Mouse (Mus musculus) thymus, postnatal 4 days (tissue): ENCODE data around the gene Olfr1359.

Source experiments
- DNase-seq: peaks from one replicate; pipeline ENCODE4 v3.0.0; 2021

Olfr1359 gene

DNA sequence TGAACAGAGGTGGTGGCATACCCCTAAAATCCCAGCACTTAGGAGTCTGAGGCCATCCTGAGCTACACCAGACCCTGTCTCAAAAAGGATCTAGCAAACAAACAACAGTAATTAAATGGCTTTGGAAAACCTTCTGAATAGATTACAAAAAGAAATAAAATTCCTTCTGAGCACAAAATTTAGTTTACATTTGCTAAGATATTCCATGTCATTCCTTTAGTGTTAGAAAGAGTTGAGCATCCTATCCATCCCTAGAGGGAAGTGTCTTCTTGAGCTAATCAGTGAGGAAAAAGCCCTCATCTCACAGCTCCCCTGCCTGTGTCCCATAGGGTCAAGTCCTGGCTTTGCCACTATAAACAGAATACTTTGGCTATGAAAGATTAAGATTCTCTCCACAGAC lies at the start of gene Olfr1359:
Gene Olfr1359, plus strand, starts transcription at position 301 of the 400 bp plus-strand sequence.
- no peak for DNase-seq

DNA sequence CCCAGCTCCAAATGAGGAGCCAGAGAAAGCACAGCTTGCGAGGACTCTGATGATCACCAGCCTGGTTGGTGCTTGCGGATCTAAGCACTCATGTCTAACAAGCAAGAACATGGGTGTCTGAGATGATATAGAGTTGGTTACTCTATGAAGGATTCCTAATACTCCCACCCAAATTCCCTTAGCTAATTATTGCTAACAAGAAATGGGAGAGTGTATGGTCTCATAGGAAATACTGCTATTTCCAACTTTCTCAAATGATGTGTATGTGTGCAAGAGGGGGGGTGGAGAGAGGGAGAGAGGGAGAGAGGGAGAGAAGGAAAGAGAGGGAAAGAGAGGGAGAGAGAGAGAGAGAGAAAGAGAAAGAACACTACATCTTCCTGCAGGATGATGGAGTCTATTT lies 34.6 kb upstream of the Olfr1359 start, which contains the start of gene Olfr1361:
Gene Olfr1361, minus strand, starts transcription at position 101 of the 400 bp plus-strand sequence.
- no peak for DNase-seq

DNA sequence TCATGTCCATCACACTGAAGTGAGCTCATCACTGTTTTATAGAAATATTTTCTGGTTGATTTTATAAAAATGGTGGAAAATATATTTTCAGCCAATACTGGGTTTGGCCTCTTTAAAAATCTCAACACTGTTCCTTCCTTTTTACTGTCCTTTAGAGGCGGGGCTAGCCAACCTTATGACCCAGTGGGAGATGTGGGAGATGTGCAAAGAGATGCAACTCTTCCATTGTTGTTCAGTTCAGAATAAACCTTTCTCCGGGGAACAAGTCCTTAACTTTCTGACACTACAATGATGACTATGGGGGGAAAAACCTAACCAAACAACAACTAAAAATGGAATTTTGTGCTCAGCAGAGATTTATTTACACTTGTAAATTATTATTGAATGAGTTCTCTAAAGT lies 20.6 kb upstream of the Olfr1359 start, which contains the start of gene Olfr1360:
Gene Olfr1360, minus strand, starts transcription at position 101 of the 400 bp plus-strand sequence.
- DNase-seq: no peak

DNA sequence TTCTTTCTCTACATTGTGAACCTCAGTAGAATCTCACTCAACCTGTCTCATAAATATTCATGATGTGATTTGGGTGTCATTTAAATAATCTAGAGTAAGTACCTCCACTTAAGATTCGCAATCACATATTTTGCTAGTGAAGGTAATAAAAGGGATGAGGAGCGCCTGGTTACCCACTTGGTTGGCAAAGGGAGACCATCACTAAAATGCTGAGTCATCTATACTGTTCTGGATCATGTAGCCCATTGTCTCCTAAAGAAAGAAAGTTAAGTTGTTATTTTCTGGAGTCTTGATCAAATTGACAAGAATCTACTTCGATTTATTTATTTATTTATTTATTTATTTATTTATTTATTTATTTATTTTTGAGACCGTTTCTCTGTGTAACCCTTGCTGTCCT lies 8.8 kb downstream of the Olfr1359 start:
- no peak for DNase-seq

DNA sequence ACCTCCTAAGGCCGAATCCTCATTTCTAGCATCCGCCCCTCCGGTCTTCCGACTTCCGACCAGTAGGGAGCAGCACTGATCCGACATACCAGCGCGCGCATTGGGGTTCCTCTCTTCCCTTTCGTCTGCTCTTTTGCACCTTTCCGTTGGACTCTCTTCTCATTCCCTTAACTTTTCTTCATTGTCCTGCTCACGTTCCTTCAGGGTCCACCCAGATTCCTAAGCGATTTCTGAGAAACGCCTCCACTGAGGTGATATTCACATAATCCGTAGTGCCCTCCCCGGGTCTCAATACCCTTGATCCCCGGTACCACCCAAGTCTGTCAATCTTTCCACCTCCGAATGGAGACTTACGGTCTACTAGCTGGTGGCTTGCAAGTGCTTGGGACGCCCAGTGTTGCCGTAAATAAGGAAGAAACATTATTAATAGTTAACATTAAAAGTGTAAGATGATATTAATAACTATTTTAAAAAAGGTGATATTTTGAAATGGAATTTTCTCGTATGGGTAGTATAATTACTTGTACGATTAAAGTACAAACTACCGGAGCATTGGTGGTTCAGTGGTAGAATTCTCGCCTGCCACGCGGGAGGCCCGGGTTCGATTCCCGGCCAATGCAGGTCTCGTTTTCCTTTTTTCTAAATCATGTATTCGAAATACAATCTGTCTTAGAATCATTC lies 12.3 kb downstream of the Olfr1359 start:
- DNase-seq: peak; percentile 94

DNA sequence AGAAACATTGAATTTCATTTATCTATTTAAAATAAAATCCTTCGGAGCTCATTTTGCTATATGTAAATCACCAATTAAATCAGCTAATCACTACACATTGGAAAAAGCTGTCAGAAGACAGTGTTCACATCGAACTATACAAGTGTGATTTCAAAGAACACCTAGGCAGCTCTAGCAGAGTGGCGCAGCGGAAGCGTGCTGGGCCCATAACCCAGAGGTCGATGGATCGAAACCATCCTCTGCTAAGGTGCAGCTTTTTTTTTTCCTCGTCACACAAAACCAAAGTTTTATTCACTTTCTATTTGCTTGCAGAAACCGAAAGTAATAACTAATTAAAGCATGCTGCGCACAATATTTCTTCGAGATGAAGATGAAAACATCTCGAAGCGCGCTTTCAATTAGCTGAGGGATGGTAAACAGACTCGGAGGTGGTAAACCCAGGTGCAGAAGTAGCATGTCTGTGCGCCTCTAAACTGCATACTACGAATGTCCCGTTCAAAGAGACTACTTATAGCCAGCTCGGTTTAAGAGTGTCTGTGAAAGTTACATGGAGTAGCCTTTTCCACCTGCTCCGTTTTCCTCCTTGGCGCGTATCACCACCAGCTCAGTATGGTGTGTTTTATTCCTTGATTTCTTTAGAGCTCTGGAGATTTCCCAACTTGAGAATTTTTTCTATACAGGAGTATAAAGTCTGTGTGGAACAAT lies 13.1 kb downstream of the Olfr1359 start:
- DNase-seq: peak; percentile 85

DNA sequence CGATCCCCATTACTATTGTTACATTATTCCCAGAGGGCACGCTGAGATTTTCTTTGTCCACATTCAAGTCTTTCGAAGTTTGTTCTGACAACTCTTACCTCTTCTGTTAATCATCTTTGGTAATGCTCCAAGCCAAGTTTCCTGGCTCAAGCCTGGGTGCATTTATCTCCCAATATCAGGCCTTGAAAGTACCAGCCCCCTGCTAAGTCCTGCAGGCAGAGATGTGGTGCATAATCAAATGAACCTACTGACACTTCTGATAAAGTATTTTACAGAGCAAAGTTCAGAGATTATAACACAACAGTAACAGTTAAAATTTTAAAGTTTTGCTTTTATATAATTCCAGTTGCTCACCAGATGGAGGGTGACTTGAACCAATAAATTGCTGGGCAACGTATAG lies 13.8 kb downstream of the Olfr1359 start:
- DNase-seq: no peak

DNA sequence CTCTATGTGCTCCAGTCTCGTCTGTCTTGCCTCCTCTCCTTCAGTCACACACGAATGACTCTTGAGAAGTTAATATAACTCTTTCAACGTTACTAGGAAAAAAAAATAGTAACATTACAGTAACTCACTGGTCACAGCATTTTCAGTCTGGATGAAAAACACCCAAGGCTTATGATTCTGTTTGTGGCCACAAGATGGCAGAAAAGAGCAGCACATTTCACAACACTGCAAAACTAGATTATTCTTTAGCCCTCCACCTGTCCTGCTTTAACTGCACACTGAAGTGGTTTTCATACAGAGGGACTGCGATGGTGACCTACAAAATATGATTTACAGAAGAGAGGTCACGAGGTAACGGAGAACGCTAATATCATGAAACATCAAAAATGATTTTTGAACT lies 16.8 kb downstream of the Olfr1359 start:
- peak; percentile 68 for DNase-seq

DNA sequence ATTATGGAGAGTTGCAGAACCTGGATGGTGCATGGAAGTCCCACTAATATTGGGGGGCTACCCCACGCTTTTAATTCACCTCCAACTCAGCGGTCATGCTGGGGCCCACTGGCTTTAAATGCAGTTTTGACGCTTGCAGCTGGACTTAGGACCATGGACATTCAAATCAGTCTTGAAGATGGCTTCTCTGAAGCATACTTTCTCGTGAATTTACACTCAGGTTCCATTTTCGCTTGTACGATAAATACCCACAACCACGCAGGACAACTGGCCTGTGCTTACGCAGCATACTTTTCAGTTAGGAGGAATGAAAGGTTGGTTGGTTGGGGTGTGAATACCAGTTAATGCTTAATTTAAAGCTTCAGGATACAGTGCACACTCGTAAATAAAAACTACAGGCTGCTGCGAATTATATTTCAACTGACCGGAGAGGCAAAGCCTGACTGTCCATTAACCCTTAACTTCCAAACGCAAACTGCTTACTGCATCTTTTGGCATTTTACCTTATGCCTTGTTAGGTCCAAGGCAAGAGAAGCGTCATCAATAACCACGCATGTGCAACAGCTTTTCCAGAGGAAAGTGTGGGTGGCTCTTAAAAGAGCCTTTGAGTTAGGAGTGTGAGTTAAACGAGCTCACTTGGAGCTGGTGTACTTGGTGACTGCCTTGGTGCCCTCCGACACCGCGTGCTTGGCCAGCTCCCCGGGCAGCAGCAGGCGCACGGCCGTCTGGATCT lies 17.4 kb downstream of the Olfr1359 start:
- peak; percentile 36 for DNase-seq

DNA sequence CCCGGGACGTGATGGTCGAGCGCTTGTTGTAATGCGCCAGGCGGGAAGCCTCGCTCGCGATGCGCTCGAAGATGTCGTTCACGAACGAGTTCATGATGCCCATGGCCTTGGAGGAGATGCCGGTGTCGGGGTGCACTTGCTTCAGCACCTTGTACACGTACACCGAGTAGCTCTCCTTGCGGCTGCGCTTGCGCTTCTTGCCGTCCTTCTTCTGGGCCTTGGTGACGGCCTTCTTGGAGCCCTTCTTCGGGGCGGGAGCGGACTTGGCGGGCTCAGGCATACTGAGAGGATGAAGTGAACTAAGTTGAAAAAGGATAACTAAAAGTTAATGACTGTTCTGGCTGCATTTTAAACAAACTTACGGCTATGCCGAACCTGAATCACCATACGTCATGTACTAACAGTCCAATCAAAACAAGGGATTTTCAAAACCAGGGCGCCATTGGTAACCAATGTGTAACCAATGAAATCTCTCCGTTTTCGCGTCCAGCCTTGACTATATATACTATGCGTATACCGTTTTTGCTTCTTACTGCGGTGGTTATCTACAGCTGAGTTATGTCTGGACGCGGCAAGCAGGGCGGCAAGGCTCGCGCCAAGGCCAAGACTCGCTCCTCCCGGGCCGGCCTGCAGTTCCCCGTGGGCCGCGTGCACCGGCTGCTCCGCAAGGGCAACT lies 18.1 kb downstream of the Olfr1359 start, which contains the start of the genes Hist1h2bl and Hist1h2ai:
Gene Hist1h2bl, minus strand, starts transcription at position 280 of the 676 bp plus-strand sequence.
Gene Hist1h2ai, plus strand, starts transcription at position 559 of the 676 bp plus-strand sequence.
- peak; percentile 81 for DNase-seq

DNA sequence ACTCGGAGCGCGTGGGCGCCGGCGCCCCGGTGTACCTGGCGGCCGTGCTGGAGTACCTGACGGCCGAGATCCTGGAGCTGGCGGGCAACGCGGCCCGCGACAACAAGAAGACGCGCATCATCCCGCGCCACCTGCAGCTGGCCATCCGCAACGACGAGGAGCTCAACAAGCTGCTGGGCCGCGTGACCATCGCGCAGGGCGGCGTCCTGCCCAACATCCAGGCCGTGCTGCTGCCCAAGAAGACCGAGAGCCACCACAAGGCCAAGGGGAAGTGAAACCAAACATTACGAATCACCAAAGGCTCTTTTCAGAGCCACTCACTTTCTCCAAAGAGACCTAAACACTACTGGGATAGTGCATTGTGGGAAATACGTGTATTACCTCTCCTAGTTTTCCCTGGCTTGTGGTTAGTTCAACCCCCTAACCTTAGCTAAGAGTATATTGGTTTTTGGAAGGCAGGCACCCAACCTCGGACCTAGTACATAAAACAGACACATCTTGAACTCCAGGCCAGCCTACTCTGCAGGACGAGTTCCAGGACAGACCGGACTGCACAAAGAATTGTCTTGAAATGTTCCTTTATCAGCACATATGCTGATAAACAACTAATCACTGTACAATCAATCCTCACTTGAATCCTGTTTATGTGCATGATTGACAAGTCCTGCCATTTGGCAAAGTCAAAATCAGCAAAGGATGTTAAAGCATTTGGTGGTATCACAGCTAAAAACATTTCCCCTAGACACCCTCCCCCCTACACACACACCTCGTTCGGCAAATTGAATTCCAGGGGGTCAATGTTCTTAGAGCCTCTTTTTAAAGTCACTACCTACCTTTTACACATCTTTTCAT lies 18.9 kb downstream of the Olfr1359 start:
- peak; percentile 34 for DNase-seq

DNA sequence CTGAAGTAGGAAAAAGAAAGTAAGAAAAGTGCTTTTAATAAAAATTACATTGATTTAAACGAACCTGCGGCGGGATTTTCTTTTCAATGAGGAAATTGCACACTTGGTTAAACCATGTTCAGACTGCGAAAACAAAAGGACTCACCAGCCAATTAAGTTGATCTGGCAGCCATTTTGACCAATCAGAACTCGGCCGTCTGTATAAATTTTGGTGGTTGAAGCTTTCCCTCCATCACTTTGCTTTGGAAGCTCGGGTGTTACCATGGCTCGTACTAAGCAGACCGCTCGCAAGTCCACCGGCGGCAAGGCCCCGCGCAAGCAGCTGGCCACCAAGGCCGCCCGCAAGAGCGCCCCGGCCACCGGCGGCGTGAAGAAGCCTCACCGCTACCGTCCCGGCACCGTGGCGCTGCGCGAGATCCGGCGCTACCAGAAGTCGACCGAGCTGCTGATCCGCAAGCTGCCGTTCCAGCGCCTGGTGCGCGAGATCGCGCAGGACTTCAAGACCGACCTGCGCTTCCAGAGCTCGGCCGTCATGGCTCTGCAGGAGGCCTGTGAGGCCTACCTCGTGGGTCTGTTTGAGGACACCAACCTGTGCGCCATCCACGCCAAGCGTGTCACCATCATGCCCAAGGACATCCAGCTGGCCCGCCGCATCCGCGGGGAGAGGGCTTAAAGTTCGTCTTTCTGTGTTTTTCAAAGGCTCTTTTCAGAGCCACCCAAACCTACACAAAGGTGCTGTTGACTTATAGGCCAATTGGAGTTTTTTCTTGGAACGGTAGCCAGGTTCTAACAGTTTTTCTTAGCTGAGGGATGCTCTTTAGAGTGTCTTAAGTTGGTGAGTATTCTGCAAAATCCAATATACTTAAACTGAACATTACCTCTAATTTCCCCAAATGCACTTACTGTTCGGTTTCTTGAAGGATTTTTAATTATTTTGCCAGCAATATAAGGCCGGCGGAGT lies 19.8 kb downstream of the Olfr1359 start, which contains the start of gene Hist1h3h:
Gene Hist1h3h, plus strand, starts transcription at position 263 of the 961 bp plus-strand sequence.
- peak; percentile 88 for DNase-seq

DNA sequence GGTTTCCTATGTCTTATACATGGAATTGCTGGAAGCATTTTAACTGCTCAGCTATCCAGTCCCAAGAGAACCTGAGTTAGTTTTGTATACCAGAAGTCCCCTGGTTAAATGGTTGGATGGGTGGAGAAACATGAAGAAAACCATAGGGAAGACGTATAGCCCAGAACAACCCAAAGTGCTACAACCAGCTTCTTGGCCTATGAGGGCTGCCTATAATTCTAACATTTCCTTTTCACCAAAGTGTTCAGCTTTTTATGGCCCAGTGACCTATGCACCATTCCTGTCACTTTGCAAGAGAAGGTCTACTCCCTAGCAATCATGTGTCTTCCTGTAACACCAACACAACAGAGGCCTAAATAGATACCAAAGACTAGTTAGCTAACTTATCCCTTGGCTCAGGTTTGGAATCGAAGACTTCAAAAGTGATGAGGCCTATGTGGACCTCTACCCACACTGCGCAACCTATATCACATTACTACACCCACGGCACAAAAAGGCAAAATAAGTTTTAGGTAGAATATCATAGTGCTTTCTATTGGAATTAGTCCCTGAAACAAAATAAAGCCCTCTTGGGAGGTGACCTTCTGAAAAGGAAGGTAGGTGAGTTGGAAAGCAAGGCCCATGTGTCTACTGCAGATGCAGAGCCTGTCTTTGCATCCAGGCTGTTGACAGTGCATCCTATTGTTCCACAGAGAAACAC lies 20.6 kb downstream of the Olfr1359 start:
- DNase-seq: no peak

DNA sequence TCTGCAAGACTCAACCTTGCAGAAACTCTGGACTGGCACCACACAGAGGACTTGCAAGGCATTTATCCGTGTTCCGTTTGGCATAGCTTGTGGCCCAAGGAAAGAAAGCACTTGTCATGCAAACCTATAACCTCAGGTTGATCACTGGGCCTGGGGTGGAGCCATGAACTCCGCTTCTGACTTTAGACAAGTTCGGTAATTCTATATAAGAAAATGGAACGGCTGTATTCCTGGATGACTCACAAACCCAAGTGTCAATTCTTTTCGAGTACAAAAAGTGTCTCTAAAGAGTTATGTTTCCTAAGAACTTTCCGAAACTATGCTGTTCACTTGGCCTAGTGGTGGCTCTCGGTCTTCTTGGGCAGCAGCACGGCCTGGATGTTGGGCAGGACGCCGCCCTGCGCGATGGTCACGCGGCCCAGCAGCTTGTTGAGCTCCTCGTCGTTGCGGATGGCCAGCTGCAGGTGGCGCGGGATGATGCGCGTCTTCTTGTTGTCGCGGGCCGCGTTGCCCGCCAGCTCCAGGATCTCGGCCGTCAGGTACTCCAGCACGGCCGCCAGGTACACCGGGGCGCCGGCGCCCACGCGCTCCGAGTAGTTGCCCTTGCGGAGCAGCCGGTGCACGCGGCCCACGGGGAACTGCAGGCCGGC lies 23.3 kb downstream of the Olfr1359 start:
- DNase-seq: peak; percentile 33

DNA sequence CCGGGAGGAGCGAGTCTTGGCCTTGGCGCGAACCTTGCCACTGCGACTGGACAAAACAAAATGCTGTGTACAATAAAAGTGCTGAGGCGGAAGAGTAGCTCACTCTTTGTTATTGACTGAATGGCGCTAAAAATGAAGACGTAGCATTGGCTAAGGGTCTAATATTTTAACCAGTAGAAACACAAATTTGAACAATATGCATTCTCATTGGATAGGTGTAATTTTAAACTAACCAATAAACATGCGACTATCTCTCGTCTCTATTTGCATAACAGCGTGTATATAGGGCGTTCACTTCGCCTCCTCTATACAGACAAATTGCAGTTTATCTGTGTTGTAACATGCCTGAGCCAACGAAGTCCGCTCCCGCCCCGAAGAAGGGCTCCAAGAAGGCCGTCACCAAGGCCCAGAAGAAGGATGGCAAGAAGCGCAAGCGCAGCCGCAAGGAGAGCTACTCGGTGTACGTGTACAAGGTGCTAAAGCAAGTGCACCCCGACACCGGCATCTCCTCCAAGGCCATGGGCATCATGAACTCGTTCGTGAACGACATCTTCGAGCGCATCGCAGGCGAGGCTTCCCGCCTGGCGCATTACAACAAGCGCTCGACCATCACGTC lies 24.0 kb downstream of the Olfr1359 start, which contains the start of gene Hist1h2bm:
Gene Hist1h2bm, plus strand, starts transcription at position 288 of the 616 bp plus-strand sequence.
- DNase-seq: peak; percentile 71

DNA sequence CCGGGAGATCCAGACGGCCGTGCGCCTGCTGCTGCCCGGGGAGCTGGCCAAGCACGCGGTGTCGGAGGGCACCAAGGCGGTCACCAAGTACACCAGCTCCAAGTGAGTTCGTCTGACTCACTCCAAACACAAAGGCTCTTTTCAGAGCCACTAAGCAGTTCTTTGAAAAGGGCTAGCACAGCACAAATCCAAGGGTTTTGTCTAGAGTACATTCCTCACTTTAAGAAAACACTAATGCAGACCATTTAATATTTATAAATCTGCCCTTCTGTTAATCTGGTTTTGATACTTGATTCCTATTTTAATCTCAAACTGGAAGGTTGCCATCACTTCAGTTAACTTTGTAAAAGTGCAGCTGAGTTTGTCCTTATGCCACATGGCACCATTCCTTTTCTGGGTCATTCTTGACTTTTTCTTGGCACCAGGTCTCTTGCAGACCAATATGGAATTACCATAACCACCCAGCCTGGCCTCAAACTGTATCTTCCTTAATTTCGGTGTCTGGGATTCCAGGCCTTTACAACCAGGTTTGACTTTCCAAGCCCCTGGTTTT lies 24.5 kb downstream of the Olfr1359 start:
- DNase-seq: no peak

DNA sequence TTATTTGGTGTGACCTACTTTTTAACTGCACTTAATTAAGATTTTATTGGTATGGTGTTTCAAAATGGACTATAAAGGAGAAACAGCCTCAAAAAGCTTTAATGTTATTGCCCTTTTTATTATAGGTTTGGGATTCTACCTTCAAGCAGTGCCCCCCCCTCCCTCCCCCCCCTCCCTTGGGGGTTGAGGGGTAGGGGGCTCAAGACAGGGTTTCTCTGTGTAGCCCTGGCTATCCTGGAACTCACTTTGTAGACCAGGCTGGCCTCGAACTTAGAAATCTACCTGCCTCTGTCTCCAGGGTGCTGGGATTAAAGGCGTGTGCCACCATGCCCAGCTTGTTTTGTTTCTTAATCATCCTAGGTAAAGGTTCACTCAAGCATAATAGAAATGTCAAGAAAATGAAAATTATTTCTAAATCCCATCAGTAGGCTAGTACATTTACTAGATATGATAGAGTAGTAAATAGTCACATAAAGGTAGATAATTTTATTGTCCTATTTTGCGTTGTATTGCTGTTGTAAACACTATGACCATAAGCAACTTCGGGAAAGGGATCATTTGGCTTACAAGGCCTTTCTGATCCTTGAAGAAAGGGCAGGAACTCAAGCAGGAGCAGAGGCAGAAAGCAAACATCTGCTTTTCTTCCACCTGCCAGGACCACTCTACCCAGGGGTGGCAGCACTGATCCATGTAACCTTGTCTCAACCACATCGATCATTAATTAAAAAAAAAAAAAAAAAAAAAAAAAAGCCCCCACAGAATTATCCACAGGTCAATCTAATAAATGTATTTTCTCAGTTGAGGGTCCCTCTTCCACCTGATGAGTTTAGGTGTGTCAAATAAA lies 25.3 kb downstream of the Olfr1359 start:
- DNase-seq: peak; percentile 63
